Mouse (Mus musculus): Measurements from ENCODE around the gene Gm9508.
A peak's percentile ranks its signal among the peaks of the same experiment; 100 is the strongest.

Gm9508 gene

GRCm38 (mm10) chr10:77670710-77671109, 26.3 kb downstream of the Gm9508 start:
- DNase-seq (ENCODE audit: low spot score in 2 of 2): peak in 1 of 2 experiments; percentile 21

GRCm38 (mm10) chr10:77667402-77667801, 29.6 kb downstream of the Gm9508 start:
- no peak for DNase-seq (ENCODE audit: low spot score in 2 of 2)

- no peak for DNase-seq (ENCODE audit: low spot score in 2 of 2)
These were observed 30.7 kb downstream of the Gm9508 start for GRCm38 (mm10) chr10:77666342-77666741.

- DNase-seq (ENCODE audit: low spot score in 2 of 2): no peak
These were observed 32.9 kb downstream of the Gm9508 start for GRCm38 (mm10) chr10:77663949-77664665.

- DNase-seq (ENCODE audit: low spot score in 2 of 2): no peak
These were observed 38.6 kb downstream of the Gm9508 start for GRCm38 (mm10) chr10:77658286-77658994.

GRCm38 (mm10) chr10:77652046-77652445, 45.0 kb downstream of the Gm9508 start:
- peak; percentile 46 to 47 for DNase-seq (ENCODE audit: low spot score in 2 of 2)

GRCm38 (mm10) chr10:77647901-77648300, 49.1 kb downstream of the Gm9508 start:
- DNase-seq (ENCODE audit: low spot score in 2 of 2): no peak

GRCm38 (mm10) chr10:77647461-77647860, 49.6 kb downstream of the Gm9508 start:
- no peak for DNase-seq (ENCODE audit: low spot score in 2 of 2)
